Mouse (Mus musculus) yolk sac, embryonic 10.5 days (tissue): ENCODE results near the gene Dner.

Experiments
- DNase-seq: peaks from one replicate; pipeline ENCODE4 v3.0.0-alpha.2; 2017; ENCODE audit warnings: low spot score

Dner gene

GRCm38 (mm10) chr1:84536069-84536468, 160.0 kb downstream of the Dner start:
- DNase-seq: no peak

- no peak for DNase-seq
Observed at GRCm38 (mm10) chr1:84525514-84525913, 170.5 kb downstream of the Dner start.

- DNase-seq: no peak
Observed at GRCm38 (mm10) chr1:84524413-84524812, 171.6 kb downstream of the Dner start.

GRCm38 (mm10) chr1:84522963-84523280, 173.1 kb downstream of the Dner start:
- no peak for DNase-seq

GRCm38 (mm10) chr1:84522256-84522962, 173.6 kb downstream of the Dner start:
- peak; percentile 51 for DNase-seq

- no peak for DNase-seq
Observed at GRCm38 (mm10) chr1:84518347-84518746, 177.7 kb downstream of the Dner start.

GRCm38 (mm10) chr1:84513201-84513600, 182.8 kb downstream of the Dner start:
- no peak for DNase-seq

GRCm38 (mm10) chr1:84508510-84508909, 187.5 kb downstream of the Dner start:
- DNase-seq: no peak

- DNase-seq: no peak
Observed at GRCm38 (mm10) chr1:84507568-84507967, 188.5 kb downstream of the Dner start.

- DNase-seq: no peak
Observed at GRCm38 (mm10) chr1:84506984-84507546, 189.0 kb downstream of the Dner start.

GRCm38 (mm10) chr1:84500673-84501072, 195.3 kb downstream of the Dner start:
- DNase-seq: no peak

- no peak for DNase-seq
Observed at GRCm38 (mm10) chr1:84491732-84492131, 204.3 kb downstream of the Dner start.

GRCm38 (mm10) chr1:84488546-84488945, 207.5 kb downstream of the Dner start:
- DNase-seq: no peak

GRCm38 (mm10) chr1:84485066-84485465, 211.0 kb downstream of the Dner start:
- no peak for DNase-seq

- no peak for DNase-seq
Observed at GRCm38 (mm10) chr1:84484577-84484976, 211.4 kb downstream of the Dner start.

GRCm38 (mm10) chr1:84479976-84480375, 216.0 kb downstream of the Dner start:
- no peak for DNase-seq

GRCm38 (mm10) chr1:84474274-84474673, 221.7 kb downstream of the Dner start:
- no peak for DNase-seq

GRCm38 (mm10) chr1:84472260-84472659, 223.8 kb downstream of the Dner start:
- no peak for DNase-seq

- no peak for DNase-seq
Observed at GRCm38 (mm10) chr1:84470342-84470741, 225.7 kb downstream of the Dner start.

GRCm38 (mm10) chr1:84467664-84468063, 228.4 kb downstream of the Dner start:
- DNase-seq: no peak

- no peak for DNase-seq
Observed at GRCm38 (mm10) chr1:84464761-84465160, 231.3 kb downstream of the Dner start.

- no peak for DNase-seq
Observed at GRCm38 (mm10) chr1:84463976-84464662, 231.9 kb downstream of the Dner start.

GRCm38 (mm10) chr1:84449566-84450278, 246.3 kb downstream of the Dner start:
- no peak for DNase-seq
